Mouse (Mus musculus): ENCODE data around the gene Cracr2a. TPM values are rescaled to one million over a fixed set of nuclear protein-coding genes. Genes with fewer than 3 reads are reported as not detected.

Cracr2a gene
- total RNA-seq, 2 experiments from 2014 or later, result 2.3 TPM

DNA sequence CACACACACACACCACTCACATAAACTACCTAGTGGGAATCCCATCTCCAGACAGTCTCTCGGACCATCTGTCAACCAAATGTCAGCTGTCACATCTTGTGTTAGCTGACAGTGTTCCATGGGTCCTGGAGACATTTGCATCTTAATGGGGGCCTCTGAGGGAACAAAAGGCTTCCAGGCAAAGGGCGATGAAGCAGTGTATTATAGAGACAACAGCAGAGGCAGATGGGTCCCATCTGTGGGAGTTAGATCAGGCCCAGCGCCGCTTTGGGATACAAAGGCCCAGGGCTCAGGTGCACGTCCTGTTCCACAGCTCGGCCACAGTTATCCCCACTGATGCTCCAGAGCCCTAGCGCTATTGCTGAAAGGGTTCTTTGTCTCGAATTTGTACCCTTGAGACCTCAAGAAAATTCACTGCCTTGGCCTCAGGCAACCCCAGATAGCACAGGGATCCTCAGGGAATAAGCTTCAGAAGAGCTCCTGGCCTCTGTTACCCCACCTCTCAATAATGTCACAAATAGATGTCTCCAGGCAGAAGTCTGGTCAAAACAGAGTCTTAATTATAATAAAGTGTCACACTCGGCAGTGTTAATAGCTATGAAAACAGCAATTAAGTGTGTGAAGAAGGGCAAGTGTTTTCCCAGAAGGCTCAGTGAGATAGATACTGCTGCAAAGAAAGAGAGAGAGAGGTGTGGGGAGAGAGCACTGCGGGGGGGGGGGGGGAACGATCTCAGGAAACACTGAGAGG lies 140.1 kb downstream of the Cracr2a start:
- DNase-seq (ENCODE audit: low spot score in 2 of 2), result no peak
- no peak overlapping the region; the same call in 1 of the 2 replicates for H3K27ac ChIP-seq
- no peak overlapping the region for H3K4me3 ChIP-seq
- no peak for TF ChIP-seq CTCF (conservative IDR thresholded peaks at IDR 0.05)

DNA sequence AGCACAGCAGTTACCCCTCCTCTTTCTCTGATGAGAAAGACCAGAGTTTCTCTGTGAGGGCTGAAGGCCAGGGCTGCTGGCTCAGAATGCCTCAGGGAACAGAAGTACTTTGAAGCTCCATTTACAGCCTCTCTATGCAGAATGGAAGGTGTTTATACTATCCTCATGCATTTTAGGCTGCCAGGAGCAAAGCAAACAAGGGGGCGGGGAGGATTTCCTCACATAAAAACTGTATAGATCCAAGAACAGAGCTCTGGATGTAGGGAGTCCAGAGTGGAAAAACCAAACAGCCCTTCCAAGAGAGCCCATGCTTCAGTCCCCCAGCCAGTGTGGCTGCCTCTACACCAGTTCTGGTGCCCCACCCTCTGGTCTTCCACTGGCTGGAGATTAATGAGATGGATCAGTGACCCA lies 147.1 kb downstream of the Cracr2a start:
- TF ChIP-seq CTCF (conservative IDR thresholded peaks at IDR 0.05), result no peak
- no peak for DNase-seq (ENCODE audit: low spot score in 2 of 2)

DNA sequence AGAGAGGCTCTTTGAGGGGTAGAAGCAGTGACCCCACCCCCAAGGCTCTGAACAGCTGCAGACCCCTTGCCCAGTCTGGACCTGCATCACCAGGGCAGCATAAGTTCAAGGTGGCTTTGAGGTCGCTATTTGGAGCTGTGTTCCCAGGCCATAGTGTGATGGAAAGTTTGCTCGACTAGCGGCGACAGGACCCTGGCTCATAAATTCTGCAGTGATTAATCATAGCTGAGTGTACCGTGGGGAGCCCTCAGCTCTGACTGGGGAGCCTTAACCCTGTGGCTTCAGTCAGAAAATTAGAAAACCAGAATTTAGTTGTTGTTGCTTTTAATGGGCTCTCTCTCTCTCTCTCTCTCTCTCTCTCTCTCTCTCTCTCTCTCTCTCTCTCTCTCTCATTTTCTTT lies 153.8 kb downstream of the Cracr2a start:
- H3K4me3 ChIP-seq, result no peak overlapping the region
- no peak overlapping the region for H3K27ac ChIP-seq
- no peak for DNase-seq (ENCODE audit: low spot score in 2 of 2)
- TF ChIP-seq CTCF (conservative IDR thresholded peaks at IDR 0.05), result no peak

More for the DNA sequence above, 147.1 kb downstream of the Cracr2a start:
- Histone ChIP-seq H3K4me3 (no peak overlapping the region), H3K27ac (no peak overlapping the region)

DNA sequence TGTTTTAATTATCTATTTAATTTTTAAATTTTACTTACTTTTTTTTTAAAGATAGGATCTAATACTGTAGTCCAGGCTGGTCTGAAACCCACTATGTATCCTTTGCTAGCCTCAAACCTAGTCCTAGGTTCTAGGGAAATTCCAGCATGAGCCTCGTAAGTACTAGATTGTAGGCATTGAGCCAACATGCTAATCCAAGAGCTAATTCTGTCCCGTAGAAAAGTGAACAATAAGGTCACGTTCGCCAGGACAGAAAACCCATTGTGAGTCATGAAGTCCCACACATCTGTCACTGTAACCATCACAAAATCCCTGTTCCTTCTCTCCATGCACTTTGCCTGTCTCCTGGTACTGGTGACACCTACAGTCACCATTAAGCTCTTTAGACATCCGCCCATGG lies 154.3 kb downstream of the Cracr2a start:
- TF ChIP-seq CTCF (conservative IDR thresholded peaks at IDR 0.05), result no peak
- Histone ChIP-seq H3K4me3 (no peak overlapping the region), H3K27ac (no peak overlapping the region)
- no peak for DNase-seq (ENCODE audit: low spot score in 2 of 2)

DNA sequence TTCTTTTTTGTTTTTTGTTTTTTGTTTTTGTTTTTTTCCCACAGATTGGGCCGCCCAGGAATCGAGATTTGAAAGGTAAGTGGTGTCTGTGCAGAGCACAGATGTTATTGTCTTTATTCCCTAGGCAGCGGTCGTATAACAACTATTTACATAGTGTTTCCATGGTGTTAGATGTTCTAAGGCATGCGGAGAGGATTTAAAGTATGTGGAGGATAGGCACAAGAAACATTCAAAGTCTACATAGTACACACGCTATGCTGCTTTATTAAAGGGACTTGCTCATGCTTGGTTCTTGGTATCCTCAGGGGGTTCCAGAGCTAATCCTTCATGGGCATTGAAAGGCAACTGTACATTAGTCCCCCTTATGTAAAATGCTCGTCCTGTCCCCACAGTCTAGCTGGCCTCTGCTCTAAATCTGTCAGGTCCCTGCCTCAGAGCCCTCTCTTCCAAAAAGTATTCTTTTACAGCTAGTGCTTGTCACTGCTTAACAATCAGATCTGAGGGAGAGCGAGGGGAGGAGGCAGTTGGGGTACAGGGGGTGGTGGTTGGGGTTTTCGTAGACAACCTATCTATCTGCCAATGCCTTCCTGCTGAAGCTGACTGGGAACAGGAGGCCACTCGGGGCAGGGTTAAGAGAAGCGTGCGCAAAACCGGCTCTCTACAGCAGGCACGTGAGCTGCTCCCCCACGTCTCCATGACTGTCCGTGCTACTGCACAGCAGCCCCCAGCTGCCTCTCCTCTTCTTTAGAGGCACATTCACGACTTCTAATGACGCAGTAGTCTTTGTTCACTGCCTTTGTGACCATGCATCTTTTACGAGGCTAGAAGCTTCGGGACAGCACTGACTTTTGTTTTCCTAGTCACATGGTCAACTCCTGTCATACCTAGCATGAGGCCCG lies 156.3 kb downstream of the Cracr2a start:
- H3K4me3 ChIP-seq, result no peak overlapping the region
- no peak for DNase-seq (ENCODE audit: low spot score in 2 of 2)
- no peak overlapping the region for H3K27ac ChIP-seq
- no peak for TF ChIP-seq CTCF (conservative IDR thresholded peaks at IDR 0.05)

DNA sequence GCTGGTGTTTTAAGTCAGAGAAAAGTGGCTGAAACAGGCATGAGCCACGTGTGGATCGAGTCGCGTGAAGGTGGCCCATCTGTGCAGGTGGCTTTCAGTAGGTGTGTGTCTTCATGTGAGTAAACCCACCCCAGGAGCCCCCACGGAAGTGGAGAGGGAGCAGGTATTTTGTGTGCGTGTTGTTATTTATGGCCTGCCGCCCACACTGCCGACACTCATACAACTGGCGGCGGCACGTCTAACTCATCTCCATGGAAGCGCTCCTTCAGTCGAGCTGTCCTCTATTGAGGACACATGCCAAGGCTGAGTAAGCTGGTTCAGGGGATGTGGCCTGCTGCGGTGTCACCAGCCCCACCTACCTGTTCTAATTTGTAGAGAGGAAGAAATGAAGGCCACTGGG lies 158.7 kb downstream of the Cracr2a start:
- H3K27ac ChIP-seq, result peak overlapping the region; percentile 55
- H3K4me3 ChIP-seq, result no peak overlapping the region
- no peak for TF ChIP-seq CTCF (conservative IDR thresholded peaks at IDR 0.05)
- DNase-seq (ENCODE audit: low spot score in 2 of 2), result peak in 1 of 2 experiments; percentile 34

DNA sequence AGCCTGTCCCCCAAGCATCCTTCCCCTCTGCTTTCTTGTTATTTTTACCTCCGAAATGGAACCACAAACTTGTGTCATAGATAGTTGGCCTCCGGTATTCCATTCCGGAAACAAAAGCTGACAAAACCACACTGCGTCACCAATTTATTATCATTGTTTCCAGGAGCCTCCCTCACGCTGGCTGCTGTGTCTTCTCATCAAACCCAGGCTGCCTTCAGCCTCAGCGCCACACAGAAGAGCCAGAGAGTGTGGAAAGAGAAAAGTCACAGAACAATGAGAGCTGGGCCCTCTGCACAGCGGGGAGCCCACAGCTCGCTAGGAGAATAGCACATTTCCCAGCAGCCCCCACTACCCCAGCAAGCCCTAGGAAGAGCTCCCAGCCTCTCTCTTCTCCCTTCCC lies 162.0 kb downstream of the Cracr2a start:
- H3K27ac ChIP-seq, result peak overlapping the region; percentile 39; the same call in 1 of the 2 replicates

More for the DNA sequence above, 162.0 kb downstream of the Cracr2a start:
- no peak for TF ChIP-seq CTCF (conservative IDR thresholded peaks at IDR 0.05)
- H3K4me3 ChIP-seq, result no peak overlapping the region
- DNase-seq (ENCODE audit: low spot score in 2 of 2), result no peak

Other genes with a start within 250 kb of the Cracr2a start
- gene Parp11, start 114.5 kb upstream of the Cracr2a start, total RNA-seq (2021), result 10 to 100 TPM; 35.4 to 35.8 TPM
- 10 to 100 TPM; 66.4 to 67.1 TPM for gene Prmt8, start 208.1 kb downstream of the Cracr2a start, total RNA-seq (2021)